Comparison of ENCODE assay signal across 9 mouse cellular contexts in genomic region chr4:155784081-155784701, GRCm38 (mm10). TPM values are rescaled to one million over a fixed set of nuclear protein-coding genes. Genes with fewer than 3 reads are reported as not detected.
DNase-seq lines count a peak whose midpoint lies in the region; ATAC-seq and TF ChIP-seq lines count a peak whose summit lies in the region.
"Had no signal": no experiment of that assay in that cellular context is flagged by ENCODE, and none has a peak within 500 bp of the region (broad histone marks: within the 10 kb centered on the region; RNA-seq: fewer than 3 reads in every experiment).

No protein-coding gene starts in this region.

- peak overlapping the region; percentile 44 to 77 (median 51) for H3K4me3 ChIP-seq in CH12.LX (replicated peaks in 1 of 3; ENCODE audit: low read depth in 2 of 3, low read length in 2 of 3, poor library complexity in 1 of 3)
- H3K4me3 ChIP-seq in brown adipose tissue, adult 24 weeks (ENCODE audit: insufficient read depth, low read depth, low read length), result peak overlapping the region; percentile 82
- H3K4me3 ChIP-seq in forebrain, embryonic 10.5 days, result peak overlapping the region; percentile 77
- H3K4me3 ChIP-seq in heart, embryonic 14.5 days (ENCODE audit: control insufficient read depth in 1 of 2, insufficient read depth in 1 of 2, low read depth in 1 of 2, low read length in 2 of 2), result peak overlapping the region; percentile 68 to 71
- peak overlapping the region; percentile 61 for H3K4me3 ChIP-seq in neural tube, embryonic 14.5 days (ENCODE audit: low read depth, low read length)
- H3K4me3 ChIP-seq in testis, adult 2 months (ENCODE audit: control insufficient read depth, low read depth, low read length), result peak overlapping the region; percentile 88

- H3K36me3 ChIP-seq in CH12.LX (replicated peaks in 1 of 2; ENCODE audit: control insufficient read depth in 1 of 2, insufficient read depth in 1 of 2, low read length in 1 of 2), result no peaks in the 10 kb centered on the region
- no peaks in the 10 kb centered on the region for H3K36me3 ChIP-seq in forebrain, embryonic 10.5 days (replicated peaks)
- no peaks in the 10 kb centered on the region for H3K36me3 ChIP-seq in heart, embryonic 14.5 days (ENCODE audit: control insufficient read depth, insufficient read depth, low read length)
- no peaks in the 10 kb centered on the region for H3K36me3 ChIP-seq in neural tube, embryonic 14.5 days (ENCODE audit: control insufficient read depth, insufficient read depth, low read length)
- H3K36me3 ChIP-seq in testis, adult 2 months (ENCODE audit: control insufficient read depth, insufficient read depth, low read length), result no peaks in the 10 kb centered on the region

- in situ Hi-C loops in CH12.LX (cut with MboI; ENCODE audit: low pct_ligation_motif_present, low pct_unique_long_range_greater_than_20kb, low sequenced_read_pairs), result no loop called here

- no peaks in the 10 kb centered on the region for H3K79me2 ChIP-seq in CH12.LX (replicated peaks; ENCODE audit: control insufficient read depth, extremely low read depth, insufficient read depth, poor library complexity, severe bottlenecking)

- TF ChIP-seq POLR2A in CH12.LX (IDR thresholded peaks at IDR 0.05; ENCODE audit: low read depth, low read length), result no peak
- TF ChIP-seq POLR2A in testis, adult 2 months (IDR thresholded peaks at IDR 0.05; ENCODE audit: control insufficient read depth, low read depth, low read length), result peak; percentile 49

- dilution Hi-C loops in CH12.LX (cut with MboI; ENCODE audit: extremely low pct_ligation_motif_present, extremely low pct_unique_long_range_greater_than_20kb, low sequenced_read_pairs), result no loop called here

- TF ChIP-seq CTCF in CH12.LX (conservative IDR thresholded peaks at IDR 0.05 in 1 of 2, IDR thresholded peaks at IDR 0.05 in 1 of 2; ENCODE audit: low read depth in 2 of 2, low read length in 2 of 2), result peak in 1 of 2 experiments; percentile 86; a peak in 2 of 4 replicates
- TF ChIP-seq CTCF in testis, adult 2 months (IDR thresholded peaks at IDR 0.05; ENCODE audit: control insufficient read depth, insufficient read depth, insufficient replicate concordance, low read depth, low read length), result 0 out of 2 replicates have a peak, but pooled peaks have one; percentile 35

- no peaks in the 10 kb centered on the region for H3K9me3 ChIP-seq in CH12.LX (replicated peaks; ENCODE audit: low read length)
- H3K9me3 ChIP-seq in forebrain, embryonic 10.5 days, result no peaks in the 10 kb centered on the region
- no peaks in the 10 kb centered on the region for H3K9me3 ChIP-seq in heart, embryonic 14.5 days (ENCODE audit: control insufficient read depth, low read length)
- no peaks in the 10 kb centered on the region for H3K9me3 ChIP-seq in neural tube, embryonic 14.5 days (ENCODE audit: control insufficient read depth, low read length)

- peak; percentile 79 for TF ChIP-seq RAD21 in CH12.LX (IDR thresholded peaks at IDR 0.05; ENCODE audit: low read depth, low read length)

- H3K27me3 ChIP-seq in CH12.LX (replicated peaks), result peaks cover 33% of the 10 kb centered on the region
- peaks cover 19% of the 10 kb centered on the region for H3K27me3 ChIP-seq in forebrain, embryonic 10.5 days (ENCODE audit: poor library complexity, severe bottlenecking)
- H3K27me3 ChIP-seq in heart, embryonic 14.5 days (ENCODE audit: control insufficient read depth, insufficient read depth, low read length), result no peaks in the 10 kb centered on the region
- no peaks in the 10 kb centered on the region for H3K27me3 ChIP-seq in neural tube, embryonic 14.5 days (ENCODE audit: control insufficient read depth, insufficient read depth, low read length)
- no peaks in the 10 kb centered on the region for H3K27me3 ChIP-seq in testis, adult 2 months (ENCODE audit: control insufficient read depth, insufficient read depth, low read length)

- DNase-seq in CH12.LX (ENCODE audit: extremely low read depth), result peak; percentile 50
- peak; percentile 82 for DNase-seq in forebrain, embryonic 10.5 days (ENCODE audit: extremely low spot score, low spot score)
- peak; percentile 89 for DNase-seq in kidney, postnatal 10 days
- DNase-seq in lung, adult 18-20 months, result peak; percentile 79

- under 1% methylated on average over 52 of the region's 52 CpGs for WGBS in forebrain, embryonic 10.5 days
- WGBS in heart, embryonic 14.5 days, result 0% methylated on average over 51 of the region's 52 CpGs
- under 1% methylated on average over 46 of the region's 52 CpGs for WGBS in neural tube, embryonic 14.5 days

- H3K9ac ChIP-seq in CH12.LX (ENCODE audit: insufficient read depth, low read depth), result peak overlapping the region; percentile 66
- H3K9ac ChIP-seq in heart, embryonic 14.5 days (ENCODE audit: low read length), result peak overlapping the region; percentile 88
- H3K9ac ChIP-seq in neural tube, embryonic 14.5 days (replicated peaks; ENCODE audit: low read depth, low read length), result peak overlapping the region; percentile 85

- ATAC-seq in heart, embryonic 14.5 days (ENCODE audit: insufficient number of reproducible peaks, insufficient read depth, low FRiP score, low read depth), result peak; percentile 72
- ATAC-seq in neural tube, embryonic 14.5 days (ENCODE audit: low read depth), result peak; percentile 89

- no peak for TF ChIP-seq EP300 in CH12.LX (IDR thresholded peaks at IDR 0.05; ENCODE audit: low read length)

- peaks cover 0 to 19% of the 10 kb centered on the region in 2 experiments; a peak in 2 of 4 replicates for H3K4me1 ChIP-seq in CH12.LX (ENCODE audit: control insufficient read depth in 1 of 2, insufficient read depth in 2 of 2)
- peaks cover 8% of the 10 kb centered on the region for H3K4me1 ChIP-seq in brown adipose tissue, adult 24 weeks (ENCODE audit: control insufficient read depth, insufficient read depth, insufficient read length, low read length)
- H3K4me1 ChIP-seq in forebrain, embryonic 10.5 days, result peaks cover 28% of the 10 kb centered on the region
- H3K4me1 ChIP-seq in heart, embryonic 14.5 days (ENCODE audit: control insufficient read depth in 2 of 2, insufficient read depth in 2 of 2, low read length in 2 of 2), result peaks cover 13 to 32% of the 10 kb centered on the region in 2 experiments
- H3K4me1 ChIP-seq in neural tube, embryonic 14.5 days (ENCODE audit: control insufficient read depth, insufficient read depth, low read length), result peaks cover 7% of the 10 kb centered on the region; the same call in 1 of the 2 replicates
- H3K4me1 ChIP-seq in testis, adult 2 months (ENCODE audit: control insufficient read depth, insufficient read depth, low read length), result peaks cover 20% of the 10 kb centered on the region

- no peak overlapping the region for H3K27ac ChIP-seq in CH12.LX (ENCODE audit: insufficient read depth, low read depth)
- peak overlapping the region; percentile 85 for H3K27ac ChIP-seq in brown adipose tissue, adult 24 weeks (replicated peaks; ENCODE audit: low read depth, low read length)
- peak overlapping the region; percentile 94 for H3K27ac ChIP-seq in forebrain, embryonic 10.5 days
- H3K27ac ChIP-seq in heart, embryonic 14.5 days (replicated peaks in 1 of 2; ENCODE audit: control insufficient read depth in 1 of 2, insufficient read depth in 1 of 2, low read depth in 2 of 2, low read length in 2 of 2), result peak overlapping the region; percentile 79 to 85
- H3K27ac ChIP-seq in neural tube, embryonic 14.5 days (ENCODE audit: low read depth, low read length), result peak overlapping the region; percentile 88
- H3K27ac ChIP-seq in testis, adult 2 months (ENCODE audit: control insufficient read depth, insufficient read depth, low read depth, low read length), result peak overlapping the region; percentile 79

- peak overlapping the region; percentile 89 for H3K4me2 ChIP-seq in CH12.LX (ENCODE audit: insufficient read depth, low read depth, poor library complexity, severe bottlenecking)
- peak overlapping the region; percentile 82 for H3K4me2 ChIP-seq in heart, embryonic 14.5 days (ENCODE audit: low read length)
- H3K4me2 ChIP-seq in neural tube, embryonic 14.5 days (ENCODE audit: low read depth, low read length), result peak overlapping the region; percentile 63

RNA-seq across cellular contexts. Expression of gene Tmem88b, which starts 1.5 kb away (rescaled TPM):
- total RNA-seq in CH12.LX (2012; rRNA removed) (0.04 TPM in 2 replicates), CH12.LX (2014; rRNA removed) (not detected in 2 replicates)
- polyA plus RNA-seq in CH12.LX (2012; ENCODE audit: insufficient read length, low read depth), result not detected in 2 replicates
- polyA plus RNA-seq in brown adipose tissue, adult 24 weeks (2012; ENCODE audit: insufficient read depth, insufficient read length, missing spikeins), result 0.42 and 0.67 TPM in 2 replicates
- polyA plus RNA-seq in forebrain, embryonic 10.5 days (2016; fragmentation: Nextera tagmentation; extraction: Ambion mirVana), result 0.24 and 0.27 TPM in 2 replicates
- polyA plus RNA-seq in heart, embryonic 14.5 days (2014; fragmentation: Nextera tagmentation; extraction: Ambion mirVana), result 2.4 and 2.5 TPM in 2 replicates
- 0.92 and 1.2 TPM in 2 replicates for polyA plus RNA-seq in neural tube, embryonic 14.5 days (2014; fragmentation: Nextera tagmentation; extraction: Ambion mirVana)
- 1.0 TPM in 2 replicates for polyA plus RNA-seq in testis, adult 2 months (2012; rRNA removed)

RNA-seq across cellular contexts. Expression of gene Ankrd65, which starts 6.0 kb away (rescaled TPM):
- not detected in 2 replicates for total RNA-seq in CH12.LX (2012; rRNA removed)
- total RNA-seq in CH12.LX (2014; rRNA removed), result not detected in 2 replicates
- polyA plus RNA-seq in CH12.LX (2012; ENCODE audit: insufficient read length, low read depth), result not detected in 2 replicates
- not detected in 2 replicates for polyA plus RNA-seq in brown adipose tissue, adult 24 weeks (2012; ENCODE audit: insufficient read depth, insufficient read length, missing spikeins)
- polyA plus RNA-seq in forebrain, embryonic 10.5 days (2016; fragmentation: Nextera tagmentation; extraction: Ambion mirVana), result not detected in 2 replicates
- not detected in 2 replicates for polyA plus RNA-seq in heart, embryonic 14.5 days (2014; fragmentation: Nextera tagmentation; extraction: Ambion mirVana)
- not detected in 2 replicates for polyA plus RNA-seq in neural tube, embryonic 14.5 days (2014; fragmentation: Nextera tagmentation; extraction: Ambion mirVana)
- 0.08 and 0.27 TPM in 2 replicates for polyA plus RNA-seq in testis, adult 2 months (2012; rRNA removed)
- polyA plus RNA-seq: large intestine, adult 2 months had no signal

RNA-seq across cellular contexts. Expression of gene Vwa1, which starts 9.7 kb away (rescaled TPM):
- total RNA-seq in CH12.LX (2012; rRNA removed), result 1.2 and 1.8 TPM in 2 replicates
- 0.12 and 0.15 TPM in 2 replicates for total RNA-seq in CH12.LX (2014; rRNA removed)
- 0.12 and 0.13 TPM in 2 replicates for polyA plus RNA-seq in CH12.LX (2012; ENCODE audit: insufficient read length, low read depth)
- 2.3 and 3.9 TPM in 2 replicates for polyA plus RNA-seq in brown adipose tissue, adult 24 weeks (2012; ENCODE audit: insufficient read depth, insufficient read length, missing spikeins)
- 9.7 and 11.3 TPM in 2 replicates for polyA plus RNA-seq in forebrain, embryonic 10.5 days (2016; fragmentation: Nextera tagmentation; extraction: Ambion mirVana)
- polyA plus RNA-seq in heart, embryonic 14.5 days (2014; fragmentation: Nextera tagmentation; extraction: Ambion mirVana), result 4.5 and 4.9 TPM in 2 replicates
- 17.4 and 23.1 TPM in 2 replicates for polyA plus RNA-seq in neural tube, embryonic 14.5 days (2014; fragmentation: Nextera tagmentation; extraction: Ambion mirVana)
- polyA plus RNA-seq in testis, adult 2 months (2012; rRNA removed), result 5.5 and 5.6 TPM in 2 replicates

RNA-seq across cellular contexts. Expression of gene Mrpl20, which starts 18.5 kb away (rescaled TPM):
- 146 and 238 TPM in 2 replicates for total RNA-seq in CH12.LX (2012; rRNA removed)
- 230 and 244 TPM in 2 replicates for total RNA-seq in CH12.LX (2014; rRNA removed)
- 193 and 212 TPM in 2 replicates for polyA plus RNA-seq in CH12.LX (2012; ENCODE audit: insufficient read length, low read depth)
- polyA plus RNA-seq in brown adipose tissue, adult 24 weeks (2012; ENCODE audit: insufficient read depth, insufficient read length, missing spikeins), result 367 and 416 TPM in 2 replicates
- 253 and 258 TPM in 2 replicates for polyA plus RNA-seq in forebrain, embryonic 10.5 days (2016; fragmentation: Nextera tagmentation; extraction: Ambion mirVana)
- polyA plus RNA-seq in heart, embryonic 14.5 days (2014; fragmentation: Nextera tagmentation; extraction: Ambion mirVana), result 146 and 160 TPM in 2 replicates
- polyA plus RNA-seq in neural tube, embryonic 14.5 days (2014; fragmentation: Nextera tagmentation; extraction: Ambion mirVana), result 258 and 275 TPM in 2 replicates
- 134 and 144 TPM in 2 replicates for polyA plus RNA-seq in testis, adult 2 months (2012; rRNA removed)

RNA-seq across cellular contexts. Expression of gene Atad3a, which starts 23.3 kb away (rescaled TPM):
- total RNA-seq in CH12.LX (2012; rRNA removed) (154 and 175 TPM in 2 replicates), CH12.LX (2014; rRNA removed) (133 and 135 TPM in 2 replicates)
- 182 and 216 TPM in 2 replicates for polyA plus RNA-seq in CH12.LX (2012; ENCODE audit: insufficient read length, low read depth)
- 57.0 and 74.0 TPM in 2 replicates for polyA plus RNA-seq in brown adipose tissue, adult 24 weeks (2012; ENCODE audit: insufficient read depth, insufficient read length, missing spikeins)
- 141 and 149 TPM in 2 replicates for polyA plus RNA-seq in forebrain, embryonic 10.5 days (2016; fragmentation: Nextera tagmentation; extraction: Ambion mirVana)
- polyA plus RNA-seq in heart, embryonic 14.5 days (2014; fragmentation: Nextera tagmentation; extraction: Ambion mirVana), result 89.0 and 95.2 TPM in 2 replicates
- 82.6 and 85.0 TPM in 2 replicates for polyA plus RNA-seq in neural tube, embryonic 14.5 days (2014; fragmentation: Nextera tagmentation; extraction: Ambion mirVana)
- polyA plus RNA-seq in testis, adult 2 months (2012; rRNA removed), result 18.7 and 23.4 TPM in 2 replicates
